Mouse (Mus musculus) limb, embryonic 15.5 days (tissue): ENCODE data around the gene Hsf4. TPM values are rescaled to one million over a fixed set of nuclear protein-coding genes. Genes with fewer than 3 reads are reported as not detected.
A peak's percentile ranks its signal among the peaks of the same experiment; 100 is the strongest.

Source experiments
- ATAC-seq: fragments of 200-750 bp; cut with Nextera tagmentation; 2 replicates; pipeline ENCODE4 v1.8.0; 2017; ENCODE audit warnings: low read depth, moderate TSS enrichment; ENCODE audit not compliant: insufficient number of reproducible peaks, low FRiP score, low TSS enrichment
- H3K27ac ChIP-seq: fragments of 300-500 bp; sonication (generic); 2 replicates; pipeline ENCODE4 v1.5.1; 2015; ENCODE audit warnings: moderate library complexity, mild to moderate bottlenecking, inconsistent platforms
- H3K27me3 ChIP-seq: fragments of 300-500 bp; sonication (generic); 2 replicates; pipeline ENCODE4 v1.6.1; 2015; ENCODE audit warnings: inconsistent platforms
- H3K36me3 ChIP-seq: fragments of 300-500 bp; sonication (generic); 2 replicates; pipeline ENCODE4 v1.6.1; 2015; ENCODE audit warnings: inconsistent platforms
- H3K4me1 ChIP-seq: fragments of 300-500 bp; sonication (generic); 2 replicates; pipeline ENCODE4 v1.6.1; 2015; ENCODE audit warnings: inconsistent platforms
- H3K4me2 ChIP-seq: fragments of 300-500 bp; sonication (generic); 2 replicates; pipeline ENCODE4 v1.6.1; 2015; ENCODE audit warnings: mild to moderate bottlenecking, inconsistent platforms
- H3K4me3 ChIP-seq: fragments of 300-500 bp; sonication (generic); 2 replicates; pipeline ENCODE4 v1.5.1; 2015; ENCODE audit warnings: mild to moderate bottlenecking, inconsistent platforms
- H3K9ac ChIP-seq: fragments of 300-500 bp; sonication (generic); 2 replicates; pipeline ENCODE4 v1.6.1; 2015; ENCODE audit warnings: inconsistent platforms
- H3K9me3 ChIP-seq: fragments of 300-500 bp; sonication (generic); 2 replicates; pipeline ENCODE4 v1.6.1; 2016; ENCODE audit warnings: inconsistent platforms
- WGBS: fragments of 180-500 bp; shearing (Covaris S2); methylation state at CpG from one replicate; pipeline ENCODE4 v1.1.7; 2015; 5-methylcytosine and 5-hydroxymethylcytosine counted together
- polyA plus RNA-seq: library from polyadenylated mRNA; unstranded; fragments of >200 nt; fragmentation: Nextera tagmentation; extraction: Ambion mirVana; gene quantifications from 2 replicates; pipeline ENCODE4 v1.2.1, GENCODE M21; 2015

Hsf4 gene
- polyA plus RNA-seq, 1 experiment from 2014 or later = 0.33 TPM

- H3K27me3 ChIP-seq = peaks cover 89% of the 10 kb centered on the region
- H3K9ac ChIP-seq = peak within 1 kb of the TSS; percentile 31
- H3K36me3 ChIP-seq = no peaks in the 10 kb centered on the region
- no peaks in the 10 kb centered on the region for H3K9me3 ChIP-seq
- H3K4me1 ChIP-seq = peaks cover 29% of the 10 kb centered on the region
- H3K27ac ChIP-seq = no peak within 1 kb of the TSS
- 4% methylated on average over 10 of the region's 10 CpGs for WGBS
- peak within 1 kb of the TSS; percentile 85 for H3K4me2 ChIP-seq
- no peak for ATAC-seq
- peak within 1 kb of the TSS; percentile 44 for H3K4me3 ChIP-seq
These were observed 6.2 kb downstream of the Hsf4 start, which contains the start of gene Nol3 for GRCm38 (mm10) chr8:105275840-105276239. Gene Nol3 (plus strand): TSS chr8:105276140.

- Histone ChIP-seq H3K27me3 (peaks cover 82% of the 10 kb centered on the region), H3K36me3 (no peaks in the 10 kb centered on the region), H3K9me3 (no peaks in the 10 kb centered on the region), H3K4me1 (peaks cover 27% of the 10 kb centered on the region), H3K27ac (no peak overlapping the region), H3K4me2 (peak overlapping the region; percentile 85), H3K9ac (peak overlapping the region; percentile 31), H3K4me3 (peak overlapping the region; percentile 44)
- WGBS = 3% methylated on average over 30 of the region's 30 CpGs
- ATAC-seq = peak; percentile 56; the same call in 1 of the 2 replicates
These were observed 6.9 kb downstream of the Hsf4 start for GRCm38 (mm10) chr8:105276292-105277120.

- no peak overlapping the region for H3K9ac ChIP-seq
- H3K27me3 ChIP-seq = peaks cover 62% of the 10 kb centered on the region
- H3K4me2 ChIP-seq = peak overlapping the region; percentile 53
- H3K27ac ChIP-seq = no peak overlapping the region
- peaks cover 30% of the 10 kb centered on the region for H3K4me1 ChIP-seq
- 4% methylated on average over 28 of the region's 28 CpGs for WGBS
- no peaks in the 10 kb centered on the region for H3K9me3 ChIP-seq
- ATAC-seq = peak; percentile 30; the same call in 1 of the 2 replicates
- peak overlapping the region; percentile 28 for H3K4me3 ChIP-seq
- H3K36me3 ChIP-seq = peaks cover 3% of the 10 kb centered on the region; the same call in 1 of the 2 replicates
These were observed 9.3 kb downstream of the Hsf4 start for GRCm38 (mm10) chr8:105278911-105279334.

- Histone ChIP-seq H3K27ac (no peak overlapping the region), H3K4me2 (no peak overlapping the region), H3K9ac (no peak overlapping the region), H3K4me3 (no peak overlapping the region), H3K27me3 (peaks cover 46% of the 10 kb centered on the region), H3K36me3 (peaks cover 12% of the 10 kb centered on the region; the same call in 1 of the 2 replicates), H3K4me1 (peaks cover 26% of the 10 kb centered on the region), H3K9me3 (no peaks in the 10 kb centered on the region)
- ATAC-seq = no peak
- WGBS = 63% methylated on average over 3 of the region's 3 CpGs
These were observed 11.0 kb downstream of the Hsf4 start for GRCm38 (mm10) chr8:105280567-105280966.

GRCm38 (mm10) chr8:105281821-105282220 is 12.2 kb downstream of the Hsf4 start:
- Histone ChIP-seq H3K36me3 (peaks cover 13% of the 10 kb centered on the region; the same call in 1 of the 2 replicates), H3K27ac (no peak overlapping the region), H3K9me3 (no peaks in the 10 kb centered on the region), H3K9ac (no peak overlapping the region), H3K4me1 (peaks cover 16% of the 10 kb centered on the region), H3K27me3 (peaks cover 33% of the 10 kb centered on the region), H3K4me3 (no peak overlapping the region), H3K4me2 (no peak overlapping the region)
- ATAC-seq = no peak
- 78% methylated on average over 12 of the region's 12 CpGs for WGBS

- Histone ChIP-seq H3K4me1 (peaks cover 16% of the 10 kb centered on the region), H3K36me3 (peaks cover 13% of the 10 kb centered on the region; the same call in 1 of the 2 replicates), H3K9me3 (no peaks in the 10 kb centered on the region), H3K27me3 (peaks cover 29% of the 10 kb centered on the region), H3K9ac (no peak overlapping the region), H3K4me3 (no peak overlapping the region), H3K4me2 (no peak overlapping the region), H3K27ac (no peak overlapping the region)
- 84% methylated on average over 4 of the region's 4 CpGs for WGBS
- ATAC-seq = no peak
These were observed 12.6 kb downstream of the Hsf4 start for GRCm38 (mm10) chr8:105282239-105282638.

- H3K4me1 ChIP-seq = peaks cover 19% of the 10 kb centered on the region
- 22% methylated on average over 23 of the region's 23 CpGs for WGBS
These were observed 13.5 kb downstream of the Hsf4 start for GRCm38 (mm10) chr8:105283074-105283473.

GRCm38 (mm10) chr8:105285514-105285913 is 15.9 kb downstream of the Hsf4 start:
- Histone ChIP-seq H3K9ac (no peak overlapping the region), H3K27me3 (peaks cover 8% of the 10 kb centered on the region), H3K9me3 (no peaks in the 10 kb centered on the region), H3K4me1 (peaks cover 32% of the 10 kb centered on the region), H3K4me3 (no peak overlapping the region), H3K27ac (no peak overlapping the region), H3K36me3 (peaks cover 13% of the 10 kb centered on the region; the same call in 1 of the 2 replicates), H3K4me2 (no peak overlapping the region)
- ATAC-seq = no peak
- 47% methylated on average over 12 of the region's 12 CpGs for WGBS

More at GRCm38 (mm10) chr8:105283074-105283473, 13.5 kb downstream of the Hsf4 start:
- no peak overlapping the region for H3K4me2 ChIP-seq
- H3K9me3 ChIP-seq = no peaks in the 10 kb centered on the region
- peak; percentile 47; the same call in 1 of the 2 replicates for ATAC-seq
- H3K36me3 ChIP-seq = peaks cover 13% of the 10 kb centered on the region; the same call in 1 of the 2 replicates
- H3K27ac ChIP-seq = no peak overlapping the region
- H3K9ac ChIP-seq = no peak overlapping the region
- H3K27me3 ChIP-seq = peaks cover 20% of the 10 kb centered on the region
- no peak overlapping the region for H3K4me3 ChIP-seq

- peaks cover 12% of the 10 kb centered on the region for H3K27me3 ChIP-seq
- H3K36me3 ChIP-seq = peaks cover 11% of the 10 kb centered on the region; the same call in 1 of the 2 replicates
- H3K4me3 ChIP-seq = no peak overlapping the region
- no peak overlapping the region for H3K4me2 ChIP-seq
- ATAC-seq = no peak
- no peaks in the 10 kb centered on the region for H3K9me3 ChIP-seq
- H3K9ac ChIP-seq = no peak overlapping the region
- H3K27ac ChIP-seq = no peak overlapping the region
- WGBS = 92% methylated on average over 4 of the region's 4 CpGs
- peaks cover 37% of the 10 kb centered on the region for H3K4me1 ChIP-seq
These were observed 17.3 kb downstream of the Hsf4 start for GRCm38 (mm10) chr8:105286907-105287306.

GRCm38 (mm10) chr8:105288231-105288630 is 18.6 kb downstream of the Hsf4 start:
- H3K9ac ChIP-seq = no peak overlapping the region
- no peak overlapping the region for H3K27ac ChIP-seq
- peak overlapping the region; percentile 79 for H3K4me2 ChIP-seq
- peak overlapping the region; percentile 53; the same call in 1 of the 2 replicates for H3K4me3 ChIP-seq
- peaks cover 32% of the 10 kb centered on the region for H3K4me1 ChIP-seq
- ATAC-seq = no peak
- H3K9me3 ChIP-seq = no peaks in the 10 kb centered on the region
- H3K27me3 ChIP-seq = peaks cover 18% of the 10 kb centered on the region
- WGBS = 84% methylated on average over 5 of the region's 5 CpGs
- 0 out of 2 replicates have a peak, but pooled peaks cover 10% of the 10 kb centered on the region for H3K36me3 ChIP-seq

- WGBS = under 1% methylated on average over 53 of the region's 53 CpGs
- peaks cover 20% of the 10 kb centered on the region for H3K27me3 ChIP-seq
- 0 out of 2 replicates have a peak, but pooled peaks cover 10% of the 10 kb centered on the region for H3K36me3 ChIP-seq
These were observed 19.5 kb downstream of the Hsf4 start for GRCm38 (mm10) chr8:105288958-105289732.

More at GRCm38 (mm10) chr8:105288958-105289732, 19.5 kb downstream of the Hsf4 start:
- Histone ChIP-seq H3K4me1 (peaks cover 32% of the 10 kb centered on the region), H3K9ac (peak overlapping the region; percentile 26), H3K27ac (peak overlapping the region; percentile 83), H3K4me2 (peak overlapping the region; percentile 79), H3K4me3 (peak overlapping the region; percentile 53), H3K9me3 (no peaks in the 10 kb centered on the region)
- ATAC-seq = peak; percentile 87
